Mouse (Mus musculus): ENCODE measurements around the gene Hmg20a. TPM values are rescaled to one million over a fixed set of nuclear protein-coding genes. Genes with fewer than 3 reads are reported as not detected.

Hmg20a gene
- total and polyA plus RNA-seq, 2 experiments from 2014 or later = 50.9 to 57.1 TPM

DNA sequence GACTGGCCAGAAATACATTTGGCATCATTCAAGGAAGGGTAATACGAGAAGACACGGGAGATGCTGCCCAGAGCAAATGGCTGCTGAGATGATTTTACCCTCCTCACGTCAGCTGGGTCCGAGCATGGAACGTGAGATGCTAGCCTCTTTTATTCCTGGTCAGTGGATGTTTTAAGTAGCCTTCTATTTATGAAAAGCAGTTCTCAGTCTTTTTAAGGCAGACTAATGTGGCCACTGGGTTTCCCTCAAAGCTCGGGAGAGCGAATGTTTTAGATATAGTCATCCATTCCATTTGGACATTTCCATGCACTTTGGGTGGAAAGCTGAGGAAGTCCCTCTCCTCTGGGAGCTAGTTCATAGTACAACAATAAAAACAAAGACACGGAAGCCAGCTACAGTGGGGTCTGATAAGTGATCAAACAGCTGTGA, 84.1 kb downstream of the Hmg20a start:
- peak overlapping the region; percentile 69 for H3K27ac ChIP-seq
- peaks cover 36% of the 10 kb centered on the region for H3K4me1 ChIP-seq (ENCODE audit: insufficient read depth, low read length)
- H3K36me3 ChIP-seq (ENCODE audit: insufficient read depth, low read length) = no peaks in the 10 kb centered on the region
- peak overlapping the region; percentile 38 for H3K4me2 ChIP-seq (ENCODE audit: low read depth, low read length)
- no peaks in the 10 kb centered on the region for H3K27me3 ChIP-seq (ENCODE audit: insufficient read depth, low read length)
- DNase-seq (ENCODE audit: low spot score) (peak; percentile 50), ATAC-seq (no peak)
- H3K9ac ChIP-seq (replicated peaks; ENCODE audit: low read length) = no peak overlapping the region; the same call in 1 of the 2 replicates
- TF ChIP-seq CTCF (IDR thresholded peaks at IDR 0.05; ENCODE audit: low read depth) = no peak
- H3K9me3 ChIP-seq (ENCODE audit: low read length) = no peaks in the 10 kb centered on the region
- no peak overlapping the region for H3K4me3 ChIP-seq (ENCODE audit: low read length)
- WGBS = 21% methylated on average over 8 of the region's 8 CpGs

DNA sequence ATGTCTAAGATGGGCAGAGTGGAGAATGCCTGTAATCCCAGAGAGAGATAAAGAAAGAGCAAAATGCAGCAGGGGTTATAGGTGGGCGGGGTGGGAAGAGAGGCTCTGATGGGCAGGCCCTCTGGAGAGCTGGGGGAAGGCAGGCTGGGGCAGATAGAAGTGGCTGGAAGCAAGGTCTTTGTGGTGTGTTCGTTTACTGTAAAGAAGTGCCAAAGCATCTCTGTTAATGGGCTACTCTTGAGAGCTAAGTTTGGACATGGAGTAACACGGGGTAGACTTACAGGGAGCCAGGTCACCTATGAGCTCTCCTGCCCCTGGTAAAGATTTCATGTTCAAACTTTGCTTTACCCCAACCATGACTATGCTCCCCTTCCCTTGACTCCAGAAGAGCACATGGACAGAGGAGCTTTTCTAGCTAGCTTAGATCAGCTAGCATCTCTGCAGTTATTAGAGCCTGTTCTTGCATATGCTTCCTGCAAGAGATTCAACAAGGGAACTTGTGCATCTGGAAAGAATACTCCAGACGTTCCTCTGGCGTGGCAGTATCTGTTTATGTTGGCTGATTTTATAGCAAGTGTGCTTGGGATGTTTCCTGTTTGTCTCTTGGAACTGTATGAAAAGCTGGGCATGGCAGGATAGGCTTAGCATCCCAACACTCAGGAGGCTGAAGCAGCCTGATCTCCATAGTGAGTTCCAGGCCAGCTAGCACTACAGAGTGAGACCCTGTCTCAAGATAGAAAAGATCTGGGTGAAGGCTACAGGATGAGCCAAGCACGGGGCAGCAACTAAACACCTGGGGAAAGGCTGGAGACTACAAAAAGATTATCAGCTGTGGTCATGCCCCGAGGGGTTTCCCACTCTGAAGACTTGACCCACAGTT, 85.5 kb downstream of the Hmg20a start:
- no peak overlapping the region for H3K4me3 ChIP-seq (ENCODE audit: low read length)
- H3K27me3 ChIP-seq (ENCODE audit: insufficient read depth, low read length) = no peaks in the 10 kb centered on the region
- no peaks in the 10 kb centered on the region for H3K9me3 ChIP-seq (ENCODE audit: low read length)
- H3K27ac ChIP-seq = no peak overlapping the region
- DNase-seq (ENCODE audit: low spot score) = no peak
- WGBS = 78% methylated on average over 7 of the region's 7 CpGs
- H3K4me1 ChIP-seq (ENCODE audit: insufficient read depth, low read length) = peaks cover 31% of the 10 kb centered on the region
- no peak for ATAC-seq
- H3K9ac ChIP-seq (replicated peaks; ENCODE audit: low read length) = no peak overlapping the region
- no peak for TF ChIP-seq CTCF (IDR thresholded peaks at IDR 0.05; ENCODE audit: low read depth)
- H3K36me3 ChIP-seq (ENCODE audit: insufficient read depth, low read length) = no peaks in the 10 kb centered on the region
- no peak overlapping the region for H3K4me2 ChIP-seq (ENCODE audit: low read depth, low read length)

DNA sequence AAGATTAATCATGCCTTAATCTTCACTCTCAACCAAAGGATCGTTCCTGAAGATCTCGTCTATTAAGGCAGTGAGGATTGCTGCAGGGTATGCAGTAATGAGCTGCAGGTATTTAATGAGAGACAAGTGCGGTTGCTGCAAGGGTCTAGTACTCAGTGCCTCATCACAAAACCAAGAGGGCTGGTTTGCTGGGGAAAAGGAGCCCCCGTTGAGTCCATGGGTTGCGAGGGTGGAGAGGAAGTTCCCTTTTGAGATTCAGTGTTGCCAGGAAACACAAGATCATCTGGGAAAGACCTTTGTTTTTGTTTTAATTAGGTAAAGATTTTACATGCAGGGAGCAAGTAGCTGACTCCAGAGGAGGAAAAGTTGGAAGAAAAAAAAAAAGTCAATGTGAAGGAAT, 86.1 kb downstream of the Hmg20a start:
- Histone ChIP-seq H3K4me3 (ENCODE audit: low read length) (no peak overlapping the region), H3K9ac (replicated peaks; ENCODE audit: low read length) (no peak overlapping the region), H3K4me2 (ENCODE audit: low read depth, low read length) (no peak overlapping the region), H3K27me3 (ENCODE audit: insufficient read depth, low read length) (no peaks in the 10 kb centered on the region), H3K9me3 (ENCODE audit: low read length) (no peaks in the 10 kb centered on the region), H3K27ac (no peak overlapping the region), H3K4me1 (ENCODE audit: insufficient read depth, low read length) (peaks cover 31% of the 10 kb centered on the region), H3K36me3 (ENCODE audit: insufficient read depth, low read length) (no peaks in the 10 kb centered on the region)
- no peak for TF ChIP-seq CTCF (IDR thresholded peaks at IDR 0.05; ENCODE audit: low read depth)
- no peak for DNase-seq (ENCODE audit: low spot score)
- ATAC-seq = no peak
- 47% methylated on average over 5 of the region's 5 CpGs for WGBS

DNA sequence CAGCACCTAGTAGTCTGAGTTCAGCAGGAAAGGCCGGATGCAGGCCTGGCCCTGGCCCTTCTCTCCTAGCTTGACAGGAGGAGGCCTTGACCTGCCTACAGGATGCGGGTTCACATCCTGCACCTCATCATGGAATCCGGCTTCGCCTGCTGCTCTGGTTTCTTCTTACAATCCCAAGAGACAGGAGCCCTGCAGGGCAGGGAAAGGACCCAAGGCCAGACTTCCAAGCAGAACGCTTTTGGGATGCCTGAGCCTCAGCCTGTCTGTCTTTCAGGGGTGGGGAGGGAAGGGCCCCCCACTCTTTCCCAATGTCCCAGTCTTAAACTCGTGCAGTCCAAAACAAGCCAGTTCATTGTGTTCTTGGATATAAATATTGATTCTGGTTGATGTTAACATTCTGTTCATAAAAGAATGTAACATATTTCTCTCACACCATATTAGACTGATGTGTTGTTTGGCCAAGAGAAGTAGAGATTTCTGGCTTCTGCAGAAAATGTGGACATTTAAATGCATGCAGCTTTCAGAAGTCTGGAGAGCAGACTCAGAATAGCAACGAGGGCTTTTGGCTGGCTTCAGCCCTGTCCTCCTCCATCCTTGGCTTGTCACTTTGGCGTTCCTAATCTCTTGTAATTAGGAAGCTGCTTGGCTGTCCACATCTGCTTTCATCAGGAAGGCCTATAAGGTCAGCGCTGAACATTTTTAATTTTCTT, 86.8 kb downstream of the Hmg20a start:
- H3K27ac ChIP-seq = peak overlapping the region; percentile 97
- peak overlapping the region; percentile 52; the same call in 1 of the 2 replicates for H3K4me2 ChIP-seq (ENCODE audit: low read depth, low read length)
- DNase-seq (ENCODE audit: low spot score) (no peak), ATAC-seq (no peak)
- no peaks in the 10 kb centered on the region for H3K36me3 ChIP-seq (ENCODE audit: insufficient read depth, low read length)
- TF ChIP-seq CTCF (IDR thresholded peaks at IDR 0.05; ENCODE audit: low read depth) = no peak
- no peaks in the 10 kb centered on the region for H3K27me3 ChIP-seq (ENCODE audit: insufficient read depth, low read length)
- H3K4me3 ChIP-seq (ENCODE audit: low read length) = no peak overlapping the region
- H3K9ac ChIP-seq (replicated peaks; ENCODE audit: low read length) = peak overlapping the region; percentile 55; the same call in 1 of the 2 replicates
- no peaks in the 10 kb centered on the region for H3K9me3 ChIP-seq (ENCODE audit: low read length)
- peaks cover 31% of the 10 kb centered on the region for H3K4me1 ChIP-seq (ENCODE audit: insufficient read depth, low read length)
- WGBS = 52% methylated on average over 9 of the region's 9 CpGs

DNA sequence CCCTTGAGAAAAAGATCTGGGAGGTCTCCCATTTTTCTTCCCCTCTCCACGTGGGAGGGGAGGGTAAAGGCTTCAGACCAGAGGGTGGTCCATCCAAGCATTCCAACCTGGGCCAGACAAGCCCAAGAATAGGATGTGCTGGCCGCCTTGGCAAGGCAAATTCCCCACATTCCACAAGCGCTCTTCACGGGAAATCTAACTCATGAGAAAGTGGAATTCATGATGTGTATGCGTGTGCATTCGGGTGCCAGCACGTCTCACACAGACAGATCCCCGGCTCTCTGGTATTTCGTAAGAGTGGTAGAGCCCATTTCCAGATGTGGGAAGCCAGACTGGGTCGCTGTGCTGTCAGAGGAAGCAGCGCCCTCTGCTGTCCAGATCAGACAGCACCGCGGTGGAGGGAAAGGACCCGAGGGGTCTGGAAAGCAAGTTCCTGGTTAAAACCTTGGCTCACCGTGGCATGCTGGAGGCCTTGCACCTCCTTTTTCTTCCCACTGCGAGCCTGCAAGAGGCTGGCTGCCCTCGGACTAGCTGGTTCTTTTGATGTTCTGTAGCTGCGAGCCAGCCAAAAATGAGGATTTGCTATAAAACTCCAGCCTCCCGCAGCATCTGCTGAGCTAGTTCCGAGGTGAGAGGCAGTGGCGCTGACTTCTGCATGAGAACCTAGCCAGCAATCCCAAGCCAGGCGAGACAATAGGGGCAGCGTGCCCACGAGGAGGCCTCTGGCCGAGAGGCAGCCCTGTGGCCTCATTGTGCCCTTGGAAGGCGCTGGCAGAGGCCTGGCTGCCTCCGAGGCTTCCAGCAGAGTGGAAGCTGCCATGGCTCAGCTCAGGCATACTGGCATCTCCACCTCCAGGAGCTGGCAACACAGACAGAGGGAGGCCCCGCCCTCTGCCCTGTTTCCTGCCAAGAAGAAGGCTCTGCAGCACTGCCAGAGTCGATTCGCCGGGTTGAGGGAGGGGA, 87.7 kb downstream of the Hmg20a start:
- Histone ChIP-seq H3K4me3 (ENCODE audit: low read length) (peak overlapping the region; percentile 32), H3K27me3 (ENCODE audit: insufficient read depth, low read length) (no peaks in the 10 kb centered on the region), H3K4me1 (ENCODE audit: insufficient read depth, low read length) (peaks cover 31% of the 10 kb centered on the region), H3K9me3 (ENCODE audit: low read length) (no peaks in the 10 kb centered on the region), H3K4me2 (ENCODE audit: low read depth, low read length) (peak overlapping the region; percentile 52), H3K27ac (peak overlapping the region; percentile 97), H3K9ac (replicated peaks; ENCODE audit: low read length) (peak overlapping the region; percentile 55), H3K36me3 (ENCODE audit: insufficient read depth, low read length) (no peaks in the 10 kb centered on the region)
- ATAC-seq = peak; percentile 93
- peak; percentile 97 for TF ChIP-seq CTCF (IDR thresholded peaks at IDR 0.05; ENCODE audit: low read depth)
- DNase-seq (ENCODE audit: low spot score) = peak; percentile 96
- under 1% methylated on average over 31 of the region's 31 CpGs for WGBS

Measured in hindbrain, postnatal 0 days (tissue).